Mouse (Mus musculus) retina, postnatal 1 day (tissue): ENCODE measurements around the gene Gpr146.
A peak's percentile ranks its signal among the peaks of the same experiment; 100 is the strongest.
"Not testable (repeated sequence)": the region's sequence is repeated elsewhere in the genome, so short reads cannot be mapped to it uniquely, and the experiment has no call there.

ENCODE experiments used
- DNase-seq: peaks from one replicate; pipeline ENCODE4 v3.0.0-alpha.2; 2012

Gene Gpr146

GRCm38 (mm10) chr5:139377468-139378270 lies at the start of gene Gpr146:
Gene Gpr146, plus strand, starts transcription at chr5:139377697.
- DNase-seq, result peak; percentile 28

GRCm38 (mm10) chr5:139330766-139331165 lies 46.7 kb upstream of the Gpr146 start:
- no peak for DNase-seq

GRCm38 (mm10) chr5:139331742-139332141 lies 45.8 kb upstream of the Gpr146 start:
- peak; percentile 79 for DNase-seq

- DNase-seq, result no peak
Measured at GRCm38 (mm10) chr5:139332590-139333272, 44.8 kb upstream of the Gpr146 start.

GRCm38 (mm10) chr5:139333301-139334013 lies 44.0 kb upstream of the Gpr146 start:
- DNase-seq, result no peak

GRCm38 (mm10) chr5:139334394-139334793 lies 43.1 kb upstream of the Gpr146 start:
- DNase-seq, result not testable (repeated sequence)

GRCm38 (mm10) chr5:139335634-139336033 lies 41.9 kb upstream of the Gpr146 start:
- no peak for DNase-seq

- DNase-seq, result no peak
Measured at GRCm38 (mm10) chr5:139337826-139338370, 39.6 kb upstream of the Gpr146 start.

- DNase-seq, result no peak
Measured at GRCm38 (mm10) chr5:139338403-139338802, 39.1 kb upstream of the Gpr146 start.

GRCm38 (mm10) chr5:139338891-139339290 lies 38.6 kb upstream of the Gpr146 start:
- no peak for DNase-seq

GRCm38 (mm10) chr5:139344021-139344686 lies 33.3 kb upstream of the Gpr146 start:
- DNase-seq, result peak; percentile 85

- DNase-seq, result peak; percentile 96
Measured at GRCm38 (mm10) chr5:139344687-139345363, 32.7 kb upstream of the Gpr146 start.

GRCm38 (mm10) chr5:139345364-139345714 lies 32.2 kb upstream of the Gpr146 start:
- no peak for DNase-seq

GRCm38 (mm10) chr5:139347225-139347624 lies 30.3 kb upstream of the Gpr146 start:
- DNase-seq, result no peak

GRCm38 (mm10) chr5:139349713-139350112 lies 27.8 kb upstream of the Gpr146 start:
- no peak for DNase-seq

GRCm38 (mm10) chr5:139351134-139351533 lies 26.4 kb upstream of the Gpr146 start, which contains the start of gene Cox19:
Gene Cox19, minus strand, starts transcription at chr5:139351418.
- DNase-seq, result no peak

- DNase-seq, result peak; percentile 55
Measured at GRCm38 (mm10) chr5:139351628-139352027, 25.9 kb upstream of the Gpr146 start.

- DNase-seq, result no peak
Measured at GRCm38 (mm10) chr5:139352317-139352716, 25.2 kb upstream of the Gpr146 start, which contains the start of gene Cyp2w1. Gene Cyp2w1, plus strand, starts transcription at chr5:139352617.

- DNase-seq, result peak; percentile 61
Measured at GRCm38 (mm10) chr5:139353496-139353895, 24.0 kb upstream of the Gpr146 start.

- no peak for DNase-seq
Measured at GRCm38 (mm10) chr5:139353946-139354345, 23.6 kb upstream of the Gpr146 start.

- DNase-seq, result peak; percentile 79
Measured at GRCm38 (mm10) chr5:139355235-139355772, 22.2 kb upstream of the Gpr146 start.

- peak; percentile 68 for DNase-seq
Measured at GRCm38 (mm10) chr5:139358653-139359052, 18.8 kb upstream of the Gpr146 start.
